Mouse (Mus musculus) neural tube, embryonic 11.5 days (tissue): ENCODE data around the gene Dpf3. TPM values are rescaled to one million over a fixed set of nuclear protein-coding genes. Genes with fewer than 3 reads are reported as not detected.

ENCODE experiments used
- ATAC-seq: fragments of 200-750 bp; cut with Nextera tagmentation; 2 replicates; pipeline ENCODE4 v1.8.0; 2017; ENCODE audit warnings: moderate number of reproducible peaks, mild to moderate bottlenecking, moderate TSS enrichment, moderate library complexity; ENCODE audit not compliant: insufficient read depth, low FRiP score, low TSS enrichment
- DNase-seq: peaks from one replicate; pipeline ENCODE4 v3.0.0-alpha.2; 2015; ENCODE audit warnings: low spot score
- H3K27ac ChIP-seq: fragments of 300-500 bp; sonication (generic); 2 replicates; pipeline ENCODE4 v1.5.1; 2014; ENCODE audit warnings: low read depth, mild to moderate bottlenecking, low read length
- H3K27me3 ChIP-seq: fragments of 300-500 bp; sonication (generic); 2 replicates; pipeline ENCODE4 v1.6.1; 2014; ENCODE audit warnings: mild to moderate bottlenecking, low read length, mixed read lengths; ENCODE audit not compliant: control insufficient read depth, insufficient read depth
- H3K36me3 ChIP-seq: fragments of 300-500 bp; sonication (generic); 2 replicates; pipeline ENCODE4 v1.6.1; 2014; ENCODE audit warnings: mild to moderate bottlenecking, low read length, moderate library complexity, mixed read lengths; ENCODE audit not compliant: control insufficient read depth, insufficient read depth
- H3K4me1 ChIP-seq: fragments of 300-500 bp; sonication (generic); 2 replicates; pipeline ENCODE4 v1.6.1; 2014; ENCODE audit warnings: low read length, mixed read lengths; ENCODE audit not compliant: control insufficient read depth, insufficient read depth
- H3K4me2 ChIP-seq: fragments of 300-500 bp; sonication (generic); 2 replicates; pipeline ENCODE4 v1.6.1; 2014; ENCODE audit warnings: low read depth, mild to moderate bottlenecking, moderate library complexity
- H3K4me3 ChIP-seq: fragments of 300-500 bp; sonication (generic); 2 replicates; pipeline ENCODE4 v1.5.1; 2014; ENCODE audit warnings: low read depth, low read length
- H3K9ac ChIP-seq: fragments of 300-500 bp; sonication (generic); 2 replicates; pipeline ENCODE4 v1.6.1; 2014; ENCODE audit warnings: mild to moderate bottlenecking, low read length
- H3K9me3 ChIP-seq: fragments of 300-500 bp; sonication (generic); 2 replicates; pipeline ENCODE4 v1.6.1; 2016; ENCODE audit warnings: low read length; ENCODE audit not compliant: control insufficient read depth
- WGBS: fragments of 180-500 bp; shearing (Covaris S2); extraction: QIAGEN DNeasy Blood & Tissue Kit; methylation state at CpG from one replicate; pipeline ENCODE4 v1.1.7; 2014; 5-methylcytosine and 5-hydroxymethylcytosine counted together
- polyA plus RNA-seq: library from polyadenylated mRNA; unstranded; fragments of >200 nt; fragmentation: Nextera tagmentation; extraction: Ambion mirVana; gene quantifications from 2 replicates; pipeline ENCODE4 v1.2.1, GENCODE M21; 2014

Dpf3 gene
- polyA plus RNA-seq, 1 experiment from 2014 or later = 10.8 TPM

- H3K36me3 ChIP-seq = no peaks in the 10 kb centered on the region
- H3K27me3 ChIP-seq = no peaks in the 10 kb centered on the region
- no peak overlapping the region for H3K4me2 ChIP-seq
- DNase-seq = no peak
- no peak overlapping the region for H3K27ac ChIP-seq
- no peak for ATAC-seq
- WGBS = 84% methylated on average over 5 of the region's 5 CpGs
- H3K4me1 ChIP-seq = peaks cover 7% of the 10 kb centered on the region; the same call in 1 of the 2 replicates
- no peak overlapping the region for H3K4me3 ChIP-seq
- no peak overlapping the region for H3K9ac ChIP-seq
- H3K9me3 ChIP-seq = no peaks in the 10 kb centered on the region
Observed at GRCm38 (mm10) chr12:83524329-83524728, 36.8 kb upstream of the Dpf3 start.

DNA sequence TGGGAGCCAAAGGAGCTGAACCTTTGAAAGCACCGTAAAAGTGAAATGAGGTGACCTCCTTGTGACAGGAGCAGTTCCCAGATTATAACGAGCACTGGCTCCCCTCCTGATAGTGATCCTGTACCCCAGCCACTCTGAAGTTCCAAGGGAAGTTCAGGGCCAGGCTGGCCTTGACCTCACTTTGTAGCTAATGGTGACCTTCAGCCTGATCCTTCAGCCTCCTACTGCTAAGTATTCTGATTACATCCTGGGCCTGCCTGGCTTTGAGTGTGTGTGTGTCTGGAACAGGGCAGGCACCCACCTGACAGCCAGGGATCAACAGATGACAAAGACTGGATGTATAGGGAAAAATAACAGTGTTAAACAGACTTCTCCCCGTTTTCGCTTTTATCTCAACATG is 36.4 kb upstream of the Dpf3 start:
- DNase-seq (no peak), ATAC-seq (no peak)
- 81% methylated on average over 4 of the region's 4 CpGs for WGBS
- H3K4me1 ChIP-seq = peaks cover 7% of the 10 kb centered on the region; the same call in 1 of the 2 replicates
- no peak overlapping the region for H3K4me2 ChIP-seq
- H3K27ac ChIP-seq = no peak overlapping the region
- no peaks in the 10 kb centered on the region for H3K27me3 ChIP-seq
- H3K36me3 ChIP-seq = no peaks in the 10 kb centered on the region
- H3K9ac ChIP-seq = no peak overlapping the region
- H3K9me3 ChIP-seq = no peaks in the 10 kb centered on the region
- H3K4me3 ChIP-seq = no peak overlapping the region

DNA sequence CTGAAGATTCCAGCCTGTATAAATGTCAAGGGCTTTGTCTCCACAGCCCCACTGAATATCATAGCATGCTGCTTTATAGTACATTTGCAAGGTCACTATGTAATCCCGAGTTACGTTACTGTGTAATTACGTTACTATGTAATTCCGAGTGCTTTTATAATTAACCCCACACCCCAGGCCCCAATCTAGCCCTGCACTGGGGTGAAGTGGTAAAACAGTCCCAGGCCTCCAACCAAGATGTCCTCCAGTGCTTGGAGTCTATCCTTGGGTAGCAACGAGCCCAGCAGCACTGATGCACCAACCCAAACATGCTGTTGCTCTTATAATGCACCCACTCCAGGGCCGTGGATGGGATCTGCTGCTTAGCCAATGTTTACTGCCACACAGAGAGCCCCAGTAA is 35.5 kb upstream of the Dpf3 start:
- 91% methylated on average over 6 of the region's 6 CpGs for WGBS
- no peak overlapping the region for H3K27ac ChIP-seq
- no peaks in the 10 kb centered on the region for H3K9me3 ChIP-seq
- H3K36me3 ChIP-seq = no peaks in the 10 kb centered on the region
- H3K4me1 ChIP-seq = peaks cover 7% of the 10 kb centered on the region; the same call in 1 of the 2 replicates
- no peak for DNase-seq
- no peaks in the 10 kb centered on the region for H3K27me3 ChIP-seq
- no peak overlapping the region for H3K4me2 ChIP-seq
- H3K9ac ChIP-seq = no peak overlapping the region
- no peak for ATAC-seq
- H3K4me3 ChIP-seq = no peak overlapping the region

GRCm38 (mm10) chr12:83521083-83521482 is 33.6 kb upstream of the Dpf3 start:
- DNase-seq = no peak
- Histone ChIP-seq H3K4me3 (peak overlapping the region; percentile 71), H3K36me3 (no peaks in the 10 kb centered on the region), H3K9me3 (no peaks in the 10 kb centered on the region), H3K27me3 (no peaks in the 10 kb centered on the region), H3K4me2 (peak overlapping the region; percentile 67), H3K9ac (peak overlapping the region; percentile 72; the same call in 1 of the 2 replicates), H3K27ac (no peak overlapping the region), H3K4me1 (peaks cover 4% of the 10 kb centered on the region; the same call in 1 of the 2 replicates)
- ATAC-seq = no peak
- 52% methylated on average over 8 of the region's 8 CpGs for WGBS

DNA sequence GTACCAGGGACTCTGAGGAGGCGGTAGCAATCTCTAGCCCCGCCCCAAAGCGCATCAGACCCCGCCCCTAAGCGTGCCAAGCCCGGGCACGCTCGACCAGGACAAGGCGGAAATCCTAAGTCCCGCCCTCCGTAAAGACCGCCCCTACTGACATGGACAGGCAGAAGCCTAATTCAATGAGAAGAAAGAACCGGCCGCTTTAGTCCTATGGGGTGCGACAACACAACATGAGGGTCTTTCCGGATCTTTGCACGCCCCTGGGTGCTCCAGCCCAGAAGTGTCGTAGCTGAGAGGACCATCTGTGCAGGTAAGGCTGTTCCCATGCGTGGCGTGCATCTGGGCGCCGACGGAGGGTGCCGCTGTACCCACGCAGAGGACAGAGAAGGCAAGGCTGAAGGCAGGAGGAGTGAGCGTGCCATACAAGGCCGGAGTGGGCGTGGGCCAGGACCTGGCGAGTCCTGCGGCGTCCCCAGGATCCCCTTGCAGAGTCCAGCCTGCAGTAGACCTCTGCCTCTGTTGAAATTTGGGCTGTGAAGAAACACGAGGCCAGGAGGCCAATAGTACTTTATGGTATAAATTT is 32.9 kb upstream of the Dpf3 start, which contains the start of gene Dcaf4:
Dcaf4 (plus strand) TSS at position 156 of the 580 bp plus-strand sequence.
- H3K27me3 ChIP-seq = no peaks in the 10 kb centered on the region
- H3K4me1 ChIP-seq = peaks cover 4% of the 10 kb centered on the region; the same call in 1 of the 2 replicates
- no peaks in the 10 kb centered on the region for H3K36me3 ChIP-seq
- H3K4me3 ChIP-seq = peak within 1 kb of the TSS; percentile 71
- H3K9ac ChIP-seq = peak within 1 kb of the TSS; percentile 72
- no peaks in the 10 kb centered on the region for H3K9me3 ChIP-seq
- peak within 1 kb of the TSS; percentile 67 for H3K4me2 ChIP-seq
- no peak within 1 kb of the TSS for H3K27ac ChIP-seq
- DNase-seq = peak; percentile 95
- ATAC-seq = peak; percentile 97
- WGBS = 0% methylated on average over 32 of the region's 32 CpGs

GRCm38 (mm10) chr12:83517580-83517979 is 30.1 kb upstream of the Dpf3 start:
- Histone ChIP-seq H3K36me3 (no peaks in the 10 kb centered on the region), H3K4me2 (no peak overlapping the region), H3K4me1 (peaks cover 7% of the 10 kb centered on the region; the same call in 1 of the 2 replicates), H3K4me3 (no peak overlapping the region), H3K9ac (no peak overlapping the region), H3K27ac (no peak overlapping the region), H3K27me3 (no peaks in the 10 kb centered on the region), H3K9me3 (no peaks in the 10 kb centered on the region)
- no peak for ATAC-seq
- WGBS = 87% methylated on average over 3 of the region's 3 CpGs
- no peak for DNase-seq

DNA sequence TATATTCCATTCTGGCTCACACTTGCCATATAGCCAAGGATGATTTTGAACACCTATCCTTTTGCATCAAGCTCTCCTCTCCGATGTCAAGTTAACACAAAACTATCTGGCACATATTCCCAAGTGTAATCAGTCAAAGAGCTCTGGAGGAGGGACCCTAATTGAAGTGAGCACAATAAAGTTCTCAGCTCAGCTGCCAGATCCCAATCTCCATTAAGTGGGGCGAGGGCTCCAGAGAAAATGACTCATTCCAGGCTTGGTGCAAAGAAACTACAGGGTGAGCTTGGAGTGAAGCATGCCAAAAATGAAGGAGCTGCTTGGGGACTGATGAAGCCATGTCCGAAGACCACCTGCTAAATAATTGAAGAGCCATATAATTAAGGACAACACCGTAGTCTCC is 26.7 kb upstream of the Dpf3 start:
- ATAC-seq = no peak
- WGBS = 60% methylated on average over 4 of the region's 4 CpGs

DNA sequence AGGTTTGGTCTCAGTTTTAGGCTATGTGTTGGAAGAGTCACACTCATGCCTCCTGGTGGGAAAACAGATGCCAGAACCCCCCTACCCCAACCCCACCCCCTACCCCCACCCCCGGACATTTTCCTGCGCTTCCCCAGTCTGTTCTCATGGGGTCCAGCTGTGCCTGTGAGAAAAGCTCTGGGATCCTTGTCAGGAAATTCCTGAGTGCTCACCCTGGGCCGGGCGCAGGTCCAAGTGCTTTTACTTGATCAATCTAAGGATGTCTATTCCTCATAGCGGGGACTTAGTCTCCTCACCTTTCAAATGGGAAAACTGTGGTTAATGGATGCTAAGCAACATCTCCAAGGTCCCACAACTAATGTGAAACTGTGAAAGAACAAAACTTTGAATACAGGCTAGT is 25.7 kb upstream of the Dpf3 start:
- Histone ChIP-seq H3K27ac (no peak overlapping the region), H3K27me3 (no peaks in the 10 kb centered on the region), H3K4me3 (no peak overlapping the region), H3K36me3 (no peaks in the 10 kb centered on the region), H3K4me2 (no peak overlapping the region), H3K4me1 (peaks cover 2% of the 10 kb centered on the region; the same call in 1 of the 2 replicates), H3K9ac (no peak overlapping the region), H3K9me3 (no peaks in the 10 kb centered on the region)
- DNase-seq = no peak
- ATAC-seq = no peak
- 50% methylated on average over 5 of the region's 5 CpGs for WGBS

More for the DNA sequence above, 26.7 kb upstream of the Dpf3 start:
- H3K4me2 ChIP-seq = no peak overlapping the region
- H3K27ac ChIP-seq = no peak overlapping the region
- no peaks in the 10 kb centered on the region for H3K9me3 ChIP-seq
- no peak overlapping the region for H3K4me3 ChIP-seq
- H3K36me3 ChIP-seq = no peaks in the 10 kb centered on the region
- no peak overlapping the region for H3K9ac ChIP-seq
- no peaks in the 10 kb centered on the region for H3K27me3 ChIP-seq
- DNase-seq = no peak
- peaks cover 2% of the 10 kb centered on the region; the same call in 1 of the 2 replicates for H3K4me1 ChIP-seq

DNA sequence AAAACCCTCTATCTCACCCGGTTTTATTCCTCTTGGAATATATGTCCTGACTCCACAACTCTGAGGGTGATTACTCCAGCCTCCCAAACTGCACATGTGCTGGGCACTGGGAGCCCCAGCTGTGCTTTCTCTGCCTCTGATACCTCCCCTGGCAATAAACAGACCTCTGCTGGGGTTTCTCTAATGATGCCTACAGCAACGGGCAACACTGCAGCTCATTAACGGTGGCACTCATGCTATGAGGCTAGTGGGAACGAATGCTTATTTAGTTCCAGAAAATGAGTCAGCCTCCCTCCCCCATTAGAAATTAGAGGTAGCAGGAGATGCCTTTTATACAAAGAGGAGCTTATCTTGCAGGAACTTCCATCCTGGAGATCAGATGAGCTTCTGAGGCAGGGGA is 25.3 kb upstream of the Dpf3 start:
- Histone ChIP-seq H3K9me3 (no peaks in the 10 kb centered on the region), H3K4me3 (no peak overlapping the region), H3K4me2 (no peak overlapping the region), H3K27ac (no peak overlapping the region), H3K9ac (no peak overlapping the region), H3K36me3 (no peaks in the 10 kb centered on the region), H3K27me3 (no peaks in the 10 kb centered on the region), H3K4me1 (peaks cover 2% of the 10 kb centered on the region; the same call in 1 of the 2 replicates)
- DNase-seq = no peak
- ATAC-seq = no peak
- WGBS = 21% methylated on average over 4 of the region's 4 CpGs
